Mouse (Mus musculus) adipocyte (in vitro differentiated cells): ENCODE measurements around the gene Gng7.
A peak's percentile ranks its signal among the peaks of the same experiment; 100 is the strongest.

Source experiments
- DNase-seq: peaks from one replicate; pipeline ENCODE4 v3.0.0-alpha.2; 2016; ENCODE audit warnings: low spot score

Gene Gng7

GRCm38 (mm10) chr10:81025639-81026275 lies 11.0 kb upstream of the Gng7 start, which contains the start of gene Diras1:
TSS of gene Diras1 (minus strand) at chr10:81025662.
- DNase-seq: no peak

- no peak for DNase-seq
Observed at GRCm38 (mm10) chr10:81025047-81025621, 10.4 kb upstream of the Gng7 start.

- no peak for DNase-seq
Observed at GRCm38 (mm10) chr10:81024346-81024937, 9.7 kb upstream of the Gng7 start.

- DNase-seq: no peak
Observed at GRCm38 (mm10) chr10:81022744-81023143, 8.0 kb upstream of the Gng7 start.

GRCm38 (mm10) chr10:81021547-81022110 lies 6.9 kb upstream of the Gng7 start:
- DNase-seq: no peak

GRCm38 (mm10) chr10:81020207-81020606 lies 5.5 kb upstream of the Gng7 start:
- DNase-seq: peak; percentile 18

- no peak for DNase-seq
Observed at GRCm38 (mm10) chr10:81019687-81020086, 4.9 kb upstream of the Gng7 start.

GRCm38 (mm10) chr10:81018326-81018725 lies 3.6 kb upstream of the Gng7 start:
- no peak for DNase-seq

- DNase-seq: peak; percentile 57
Observed at GRCm38 (mm10) chr10:81016645-81017044, 1.9 kb upstream of the Gng7 start.

GRCm38 (mm10) chr10:81015666-81016065 lies 921 bp upstream of the Gng7 start:
- no peak for DNase-seq

GRCm38 (mm10) chr10:81010851-81011250 lies 3.9 kb downstream of the Gng7 start:
- no peak for DNase-seq

GRCm38 (mm10) chr10:81007240-81007639 lies 7.5 kb downstream of the Gng7 start:
- no peak for DNase-seq

- DNase-seq: no peak
Observed at GRCm38 (mm10) chr10:81006005-81006677, 8.6 kb downstream of the Gng7 start.

GRCm38 (mm10) chr10:81001161-81001560 lies 13.6 kb downstream of the Gng7 start:
- DNase-seq: no peak

GRCm38 (mm10) chr10:81000197-81001062 lies 14.3 kb downstream of the Gng7 start:
- no peak for DNase-seq

- DNase-seq: peak; percentile 79
Observed at GRCm38 (mm10) chr10:80999362-81000196, 15.2 kb downstream of the Gng7 start.

GRCm38 (mm10) chr10:80998778-80999177 lies 16.0 kb downstream of the Gng7 start:
- peak; percentile 25 for DNase-seq

GRCm38 (mm10) chr10:80998021-80998420 lies 16.7 kb downstream of the Gng7 start:
- no peak for DNase-seq

- DNase-seq: no peak
Observed at GRCm38 (mm10) chr10:80997332-80997731, 17.4 kb downstream of the Gng7 start.

GRCm38 (mm10) chr10:80996501-80996900 lies 18.2 kb downstream of the Gng7 start:
- no peak for DNase-seq
